Mouse (Mus musculus) heart, adult 2 months (tissue): ENCODE measurements around the gene Nmnat2.

ENCODE experiments used
- EP300 ChIP-seq: fragments of 200-500 bp; IDR thresholded peaks from 2 replicates; pipeline ENCODE4 v1.6.1; 2011; ENCODE audit warnings: low read depth, low read length, control low read depth; ENCODE audit not compliant: insufficient read depth
- POLR2A ChIP-seq: fragments of 200-500 bp; IDR thresholded peaks from 2 replicates; pipeline ENCODE4 v1.6.1; 2011; ENCODE audit warnings: mild to moderate bottlenecking, low read depth, low read length, control low read depth; ENCODE audit not compliant: insufficient read depth

GRCm38 (mm10) chr1:153090081-153090480, 135.3 kb downstream of the Nmnat2 start:
- no peak for TF ChIP-seq EP300
- TF ChIP-seq POLR2A = no peak
